Mouse (Mus musculus): ENCODE measurements at regions not wholly inside any gene's neighbourhood (a gene's known extent, or its start where the extent isn't known, plus 50 kb on each side); places are given as distances from the start of the nearest gene placed in this dataset.

DNA sequence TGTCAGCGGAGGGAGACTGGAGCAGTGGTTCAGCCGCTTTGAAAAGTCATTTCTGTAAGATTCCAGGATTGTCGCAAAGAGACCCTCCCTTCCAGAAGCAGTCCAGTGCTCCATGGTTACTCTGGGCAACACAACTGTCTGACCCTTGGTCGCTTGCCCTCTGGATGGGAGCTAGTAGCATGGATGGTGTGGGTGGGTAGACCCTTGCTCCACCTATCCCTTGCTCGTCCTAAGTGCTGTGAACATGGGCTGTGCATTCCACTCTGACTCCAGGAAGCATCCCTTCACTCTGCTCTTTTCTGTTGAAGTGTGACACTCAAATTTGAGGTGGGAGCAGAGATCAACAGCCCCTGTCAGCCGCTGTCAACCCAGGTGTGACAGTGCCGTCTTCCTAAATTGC is 64.8 kb upstream of the A230072I06Rik start:
- Histone ChIP-seq H3K9ac (replicated peaks; ENCODE audit: low read depth) (no peak overlapping the region), H3K36me3 (ENCODE audit: insufficient read depth, low read length) (no peaks in the 10 kb centered on the region), H3K4me1 (ENCODE audit: insufficient read depth, low read depth, low read length) (no peaks in the 10 kb centered on the region), H3K27me3 (replicated peaks; ENCODE audit: insufficient read depth, low read length) (0 out of 2 replicates have a peak, but pooled peaks cover 4% of the 10 kb centered on the region), H3K4me2 (replicated peaks; ENCODE audit: low read depth, low read length) (no peak overlapping the region), H3K4me3 (ENCODE audit: low read depth, low read length) (no peak overlapping the region), H3K27ac (ENCODE audit: low read length) (no peak overlapping the region), H3K9me3 (ENCODE audit: low read length) (no peaks in the 10 kb centered on the region)
- DNase-seq (ENCODE audit: low spot score) (no peak), ATAC-seq (no peak)
- no peak for TF ChIP-seq EP300 (IDR thresholded peaks at IDR 0.05)
- no peak for TF ChIP-seq CTCF (IDR thresholded peaks at IDR 0.05)
- WGBS, result 57% methylated on average over 7 of the region's 7 CpGs

DNA sequence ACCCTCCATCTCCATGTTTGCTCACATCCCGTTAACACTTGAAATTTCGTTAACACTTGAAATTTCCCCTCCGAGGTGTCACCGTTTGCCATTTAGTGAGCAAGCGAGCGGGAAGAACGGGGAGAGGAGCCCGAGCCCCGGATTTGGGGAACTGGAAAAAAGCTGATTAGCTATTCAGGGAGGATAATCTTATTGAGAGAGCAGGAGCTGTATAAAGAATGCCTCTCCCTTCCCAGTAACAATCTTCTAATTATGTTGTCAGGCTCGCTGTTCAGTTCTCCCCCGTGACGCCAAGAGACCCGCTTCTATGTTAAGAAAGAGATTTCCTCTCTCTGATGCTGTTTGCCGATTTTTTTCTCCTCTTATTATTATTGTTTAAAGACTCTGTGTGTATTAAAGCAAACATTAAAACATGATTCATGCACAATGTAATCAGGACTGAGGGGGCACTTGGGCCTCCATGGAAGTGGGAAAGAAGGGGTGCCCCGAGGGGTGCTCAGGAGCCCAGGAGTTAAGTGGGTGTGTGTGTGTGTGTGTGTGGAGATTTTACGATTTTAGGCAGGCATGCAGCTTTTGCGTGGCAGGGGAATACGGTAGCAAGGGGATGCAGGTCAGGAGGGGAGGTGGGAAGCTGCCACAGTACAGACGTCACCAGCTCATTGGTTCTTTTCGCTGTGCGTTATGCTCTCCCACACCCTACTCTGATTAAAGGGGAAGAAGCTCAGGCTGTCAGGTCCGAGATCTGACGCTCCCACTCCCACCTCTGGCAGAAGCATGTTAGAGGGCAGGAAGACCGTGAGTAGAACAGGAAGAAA is 64.2 kb upstream of the A230072I06Rik start:
- Histone ChIP-seq H3K9ac (replicated peaks; ENCODE audit: low read depth) (no peak overlapping the region), H3K27me3 (replicated peaks; ENCODE audit: insufficient read depth, low read length) (0 out of 2 replicates have a peak, but pooled peaks cover 4% of the 10 kb centered on the region), H3K4me3 (ENCODE audit: low read depth, low read length) (no peak overlapping the region), H3K4me1 (ENCODE audit: insufficient read depth, low read depth, low read length) (no peaks in the 10 kb centered on the region), H3K36me3 (ENCODE audit: insufficient read depth, low read length) (no peaks in the 10 kb centered on the region), H3K4me2 (replicated peaks; ENCODE audit: low read depth, low read length) (no peak overlapping the region), H3K9me3 (ENCODE audit: low read length) (no peaks in the 10 kb centered on the region), H3K27ac (ENCODE audit: low read length) (no peak overlapping the region)
- DNase-seq (ENCODE audit: low spot score), result no peak
- ATAC-seq, result no peak
- TF ChIP-seq CTCF (IDR thresholded peaks at IDR 0.05) (no peak), EP300 (IDR thresholded peaks at IDR 0.05) (no peak)
- 24% methylated on average over 24 of the region's 24 CpGs for WGBS

DNA sequence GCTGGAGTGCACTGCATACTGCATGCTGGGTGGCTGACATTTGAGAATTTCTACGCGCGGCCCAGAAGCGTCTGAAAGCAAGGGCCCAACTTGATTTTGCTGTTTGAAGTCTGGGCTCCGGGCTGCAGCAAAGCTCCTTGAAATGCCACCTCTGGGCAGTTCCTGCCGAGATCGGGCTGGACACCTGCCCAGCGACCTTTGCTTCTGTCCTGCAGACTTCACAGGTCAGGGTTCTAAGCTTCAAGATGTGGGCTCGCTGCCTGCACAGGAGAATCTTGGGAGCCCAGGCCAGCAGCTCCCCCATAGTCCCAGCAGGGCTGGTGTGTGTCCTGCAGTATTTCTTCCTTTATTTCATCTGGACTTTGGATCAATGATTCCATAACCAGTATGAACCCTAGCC is 57.1 kb upstream of the A230072I06Rik start:
- no peaks in the 10 kb centered on the region for H3K4me1 ChIP-seq (ENCODE audit: insufficient read depth, low read depth, low read length)
- H3K9ac ChIP-seq (replicated peaks; ENCODE audit: low read depth), result no peak overlapping the region
- ATAC-seq (no peak), DNase-seq (ENCODE audit: low spot score) (no peak)
- H3K27me3 ChIP-seq (replicated peaks; ENCODE audit: insufficient read depth, low read length), result no peaks in the 10 kb centered on the region
- H3K4me2 ChIP-seq (replicated peaks; ENCODE audit: low read depth, low read length), result no peak overlapping the region
- no peak overlapping the region for H3K27ac ChIP-seq (ENCODE audit: low read length)
- 68% methylated on average over 9 of the region's 9 CpGs for WGBS
- no peak overlapping the region for H3K4me3 ChIP-seq (ENCODE audit: low read depth, low read length)
- H3K9me3 ChIP-seq (ENCODE audit: low read length), result no peaks in the 10 kb centered on the region
- no peaks in the 10 kb centered on the region for H3K36me3 ChIP-seq (ENCODE audit: insufficient read depth, low read length)
- no peak for TF ChIP-seq CTCF (IDR thresholded peaks at IDR 0.05)
- no peak for TF ChIP-seq EP300 (IDR thresholded peaks at IDR 0.05)

DNA sequence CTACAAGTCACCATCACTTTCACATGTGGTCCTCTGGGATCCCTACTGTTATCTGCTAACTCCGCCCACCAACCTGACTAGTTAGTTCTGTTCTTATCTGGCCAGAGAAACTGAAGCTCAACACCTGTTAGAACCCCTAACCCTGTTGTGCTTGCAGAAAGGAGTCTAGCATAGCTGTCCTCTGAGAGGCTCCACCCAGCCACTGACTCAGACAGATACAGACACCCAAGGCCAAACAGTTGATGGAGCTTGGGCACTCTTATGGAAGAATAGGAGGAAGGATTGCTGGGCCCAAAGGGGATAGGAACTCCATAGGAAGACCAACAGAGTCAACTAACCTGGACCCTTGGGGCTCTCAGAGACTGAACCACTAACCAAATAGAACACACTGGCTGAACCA is 55.2 kb upstream of the A230072I06Rik start:
- TF ChIP-seq EP300 (IDR thresholded peaks at IDR 0.05) (no peak), CTCF (IDR thresholded peaks at IDR 0.05) (no peak)
- no peak for DNase-seq (ENCODE audit: low spot score)
- no peak for ATAC-seq
- Histone ChIP-seq H3K27me3 (replicated peaks; ENCODE audit: insufficient read depth, low read length) (no peaks in the 10 kb centered on the region), H3K9ac (replicated peaks; ENCODE audit: low read depth) (no peak overlapping the region), H3K4me1 (ENCODE audit: insufficient read depth, low read depth, low read length) (no peaks in the 10 kb centered on the region), H3K4me3 (ENCODE audit: low read depth, low read length) (no peak overlapping the region), H3K27ac (ENCODE audit: low read length) (no peak overlapping the region), H3K9me3 (ENCODE audit: low read length) (no peaks in the 10 kb centered on the region), H3K36me3 (ENCODE audit: insufficient read depth, low read length) (no peaks in the 10 kb centered on the region), H3K4me2 (replicated peaks; ENCODE audit: low read depth, low read length) (no peak overlapping the region)
- WGBS, result 79% methylated on average over 1 of the region's 1 CpGs
